Mouse (Mus musculus): Measurements from ENCODE around the gene Gpr183. TPM values are rescaled to one million over a fixed set of nuclear protein-coding genes. Genes with fewer than 3 reads are reported as not detected.

Gpr183 gene
- total RNA-seq, 2 experiments from 2014 or later: 2.2 to 2.3 TPM

- no peak for DNase-seq (ENCODE audit: low spot score in 2 of 2)
Observed at GRCm38 (mm10) chr14:121987691-121988090, 22.7 kb upstream of the Gpr183 start.

- no peak for DNase-seq (ENCODE audit: low spot score in 2 of 2)
Observed at GRCm38 (mm10) chr14:121987287-121987686, 22.3 kb upstream of the Gpr183 start.

GRCm38 (mm10) chr14:121986028-121986427, 21.0 kb upstream of the Gpr183 start:
- no peak for DNase-seq (ENCODE audit: low spot score in 2 of 2)

- no peak for DNase-seq (ENCODE audit: low spot score in 2 of 2)
Observed at GRCm38 (mm10) chr14:121985477-121985876, 20.5 kb upstream of the Gpr183 start.

GRCm38 (mm10) chr14:121983009-121983933, 18.3 kb upstream of the Gpr183 start:
- DNase-seq (ENCODE audit: low spot score in 2 of 2): no peak

- no peak for DNase-seq (ENCODE audit: low spot score in 2 of 2)
Observed at GRCm38 (mm10) chr14:121981531-121981930, 16.5 kb upstream of the Gpr183 start.

GRCm38 (mm10) chr14:121973114-121973513, 8.1 kb upstream of the Gpr183 start:
- no peak for DNase-seq (ENCODE audit: low spot score in 2 of 2)

GRCm38 (mm10) chr14:121970402-121970801, 5.4 kb upstream of the Gpr183 start:
- no peak for DNase-seq (ENCODE audit: low spot score in 2 of 2)

- DNase-seq (ENCODE audit: low spot score in 2 of 2): no peak
Observed at GRCm38 (mm10) chr14:121967095-121967494, 2.1 kb upstream of the Gpr183 start.

- no peak for DNase-seq (ENCODE audit: low spot score in 2 of 2)
Observed at GRCm38 (mm10) chr14:121965461-121965860, 466 bp upstream of the Gpr183 start.

- DNase-seq (ENCODE audit: low spot score in 2 of 2): no peak
Observed at GRCm38 (mm10) chr14:121963942-121964335, 1.1 kb downstream of the Gpr183 start.

- no peak for DNase-seq (ENCODE audit: low spot score in 2 of 2)
Observed at GRCm38 (mm10) chr14:121963251-121963941, 1.6 kb downstream of the Gpr183 start.

- no peak for DNase-seq (ENCODE audit: low spot score in 2 of 2)
Observed at GRCm38 (mm10) chr14:121962128-121962890, 2.7 kb downstream of the Gpr183 start.

- no peak for DNase-seq (ENCODE audit: low spot score in 2 of 2)
Observed at GRCm38 (mm10) chr14:121961496-121962127, 3.4 kb downstream of the Gpr183 start.

- no peak for DNase-seq (ENCODE audit: low spot score in 2 of 2)
Observed at GRCm38 (mm10) chr14:121960997-121961396, 4.0 kb downstream of the Gpr183 start.

- DNase-seq (ENCODE audit: low spot score in 2 of 2): no peak
Observed at GRCm38 (mm10) chr14:121960531-121960930, 4.5 kb downstream of the Gpr183 start.

- DNase-seq (ENCODE audit: low spot score in 2 of 2): no peak
Observed at GRCm38 (mm10) chr14:121960031-121960430, 5.0 kb downstream of the Gpr183 start.

- DNase-seq (ENCODE audit: low spot score in 2 of 2): no peak
Observed at GRCm38 (mm10) chr14:121959538-121959980, 5.4 kb downstream of the Gpr183 start.

GRCm38 (mm10) chr14:121958751-121959537, 6.1 kb downstream of the Gpr183 start:
- no peak for DNase-seq (ENCODE audit: low spot score in 2 of 2)
